Mouse (Mus musculus) intestine, postnatal 0 days (tissue): ENCODE measurements at regions not wholly inside any gene's neighbourhood (a gene's known extent, or its start where the extent isn't known, plus 50 kb on each side); places are given as distances from the start of the nearest gene placed in this dataset.

Experiments used
- ATAC-seq: fragments of 200-750 bp; cut with Nextera tagmentation; 2 replicates; pipeline ENCODE4 v1.8.0; 2017; ENCODE audit warnings: mild to moderate bottlenecking, moderate TSS enrichment, moderate library complexity
- H3K27ac ChIP-seq: fragments of 300-500 bp; sonication (generic); 2 replicates; pipeline ENCODE4 v1.5.1; 2014; ENCODE audit warnings: mild to moderate bottlenecking, low read depth, low read length, moderate library complexity
- H3K27me3 ChIP-seq: fragments of 300-500 bp; sonication (generic); replicated peaks from 2 replicates; pipeline ENCODE4 v1.6.1; 2014; ENCODE audit warnings: low read length, mixed read lengths; ENCODE audit not compliant: control insufficient read depth, insufficient read depth
- H3K36me3 ChIP-seq: fragments of 300-500 bp; sonication (generic); 2 replicates; pipeline ENCODE4 v1.6.1; 2014; ENCODE audit warnings: mild to moderate bottlenecking, moderate library complexity; ENCODE audit not compliant: control insufficient read depth, insufficient read depth
- H3K4me1 ChIP-seq: fragments of 300-500 bp; sonication (generic); replicated peaks from 2 replicates; pipeline ENCODE4 v1.6.1; 2014; ENCODE audit warnings: antibody characterized with exemption, low read length, mixed read lengths; ENCODE audit not compliant: control insufficient read depth, insufficient read depth
- H3K4me2 ChIP-seq: fragments of 300-500 bp; sonication (generic); replicated peaks from 2 replicates; pipeline ENCODE4 v1.6.1; 2014; ENCODE audit warnings: low read depth, mild to moderate bottlenecking, moderate library complexity
- H3K4me3 ChIP-seq: fragments of 300-500 bp; sonication (generic); 2 replicates; pipeline ENCODE4 v1.5.1; 2014; ENCODE audit warnings: low read depth, low read length
- H3K9ac ChIP-seq: fragments of 300-500 bp; sonication (generic); 2 replicates; pipeline ENCODE4 v1.6.1; 2014; ENCODE audit warnings: mild to moderate bottlenecking, low read depth, low read length
- H3K9me3 ChIP-seq: fragments of 300-500 bp; sonication (generic); 2 replicates; pipeline ENCODE4 v1.6.1; 2016; ENCODE audit warnings: mixed run types; ENCODE audit not compliant: control insufficient read depth
- CTCF ChIP-seq: sonication (generic); IDR thresholded peaks from 2 replicates; pipeline ENCODE4 v1.5.1; 2016; ENCODE audit warnings: low read depth, mild to moderate bottlenecking, control low read depth, antibody characterized with exemption, moderate library complexity
- WGBS: fragments of 180-500 bp; shearing (Covaris S2); extraction: QIAGEN DNeasy Blood & Tissue Kit; methylation state at CpG from one replicate; pipeline ENCODE4 v1.1.7; 2014; 5-methylcytosine and 5-hydroxymethylcytosine counted together

DNA sequence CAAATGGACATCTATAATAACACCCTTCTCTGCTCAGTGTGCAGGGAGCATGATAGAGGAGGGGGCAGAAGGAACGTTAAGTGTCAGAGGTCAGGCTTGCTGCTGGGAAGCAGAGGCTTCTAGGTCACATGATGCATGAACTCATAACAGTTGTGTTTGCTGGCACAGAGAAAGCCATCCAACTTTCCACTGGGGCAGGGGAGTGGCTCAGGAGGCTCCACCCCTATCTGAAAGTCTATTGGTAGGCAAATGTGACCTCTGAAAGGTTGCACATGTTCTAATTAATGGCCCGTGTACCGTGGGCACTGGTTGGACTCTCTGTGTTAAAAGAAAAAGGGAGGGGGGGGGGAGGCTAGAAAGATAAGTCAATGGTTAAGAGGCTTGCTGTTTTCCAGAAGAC, 224.6 kb downstream of the Slc16a7 start:
- no peak overlapping the region for H3K27ac ChIP-seq
- H3K9me3 ChIP-seq = no peaks in the 10 kb centered on the region
- H3K9ac ChIP-seq = no peak overlapping the region
- H3K36me3 ChIP-seq = no peaks in the 10 kb centered on the region
- no peak overlapping the region for H3K4me3 ChIP-seq
- ATAC-seq = no peak
- no peak for TF ChIP-seq CTCF
- H3K4me2 ChIP-seq = no peak overlapping the region
- H3K27me3 ChIP-seq = no peaks in the 10 kb centered on the region
- WGBS = 67% methylated on average over 3 of the region's 3 CpGs
- no peaks in the 10 kb centered on the region for H3K4me1 ChIP-seq

DNA sequence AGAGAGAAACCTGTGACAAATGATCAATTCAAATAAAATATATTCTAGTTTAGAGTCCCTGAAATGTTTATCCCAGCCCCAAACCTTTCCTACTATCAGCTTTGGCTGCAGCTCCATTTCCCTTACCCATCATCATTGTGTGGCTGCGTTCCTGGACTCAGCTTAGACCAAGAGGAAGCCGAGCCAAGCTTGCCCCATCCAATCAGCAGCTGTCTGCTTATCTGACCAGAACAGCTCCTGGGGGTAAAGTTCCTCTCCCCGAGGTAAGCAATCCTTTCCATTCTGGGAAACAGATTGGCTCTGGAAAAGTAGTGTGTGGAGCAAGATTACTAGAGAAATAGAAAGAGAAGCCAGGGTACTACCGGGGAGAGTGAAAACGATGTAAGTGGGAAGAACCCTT, 228.2 kb downstream of the Slc16a7 start:
- TF ChIP-seq CTCF = no peak
- ATAC-seq = peak; percentile 89
- Histone ChIP-seq H3K4me2 (no peak overlapping the region), H3K4me1 (no peaks in the 10 kb centered on the region), H3K36me3 (no peaks in the 10 kb centered on the region), H3K9ac (no peak overlapping the region), H3K4me3 (no peak overlapping the region), H3K27me3 (no peaks in the 10 kb centered on the region), H3K27ac (no peak overlapping the region), H3K9me3 (no peaks in the 10 kb centered on the region)
- WGBS = 23% methylated on average over 5 of the region's 5 CpGs

DNA sequence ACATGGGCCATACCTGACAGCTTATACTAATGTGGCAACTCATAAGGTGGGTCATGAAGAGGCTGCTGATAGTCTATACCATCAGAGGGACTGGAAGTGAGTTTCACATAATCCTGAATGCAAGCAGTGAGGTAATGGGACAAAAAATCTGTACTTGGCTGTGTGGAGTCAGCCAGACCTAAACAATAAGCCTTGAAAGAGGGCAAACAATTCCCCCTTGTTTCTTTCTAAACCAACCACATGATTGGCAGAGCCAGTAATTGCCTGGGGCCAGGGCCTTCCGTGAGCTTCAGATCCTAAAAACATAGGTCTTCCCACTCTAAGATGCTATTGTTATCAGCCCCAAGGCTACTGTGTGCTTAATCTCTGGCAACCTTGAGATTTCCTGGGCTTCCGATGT, 240.5 kb downstream of the Slc16a7 start:
- Histone ChIP-seq H3K4me1 (no peaks in the 10 kb centered on the region; the same call in 1 of the 2 replicates), H3K9ac (no peak overlapping the region), H3K27me3 (no peaks in the 10 kb centered on the region), H3K27ac (no peak overlapping the region), H3K9me3 (no peaks in the 10 kb centered on the region), H3K36me3 (no peaks in the 10 kb centered on the region), H3K4me2 (no peak overlapping the region), H3K4me3 (no peak overlapping the region)
- no peak for TF ChIP-seq CTCF
- 74% methylated on average over 2 of the region's 2 CpGs for WGBS
- no peak for ATAC-seq

DNA sequence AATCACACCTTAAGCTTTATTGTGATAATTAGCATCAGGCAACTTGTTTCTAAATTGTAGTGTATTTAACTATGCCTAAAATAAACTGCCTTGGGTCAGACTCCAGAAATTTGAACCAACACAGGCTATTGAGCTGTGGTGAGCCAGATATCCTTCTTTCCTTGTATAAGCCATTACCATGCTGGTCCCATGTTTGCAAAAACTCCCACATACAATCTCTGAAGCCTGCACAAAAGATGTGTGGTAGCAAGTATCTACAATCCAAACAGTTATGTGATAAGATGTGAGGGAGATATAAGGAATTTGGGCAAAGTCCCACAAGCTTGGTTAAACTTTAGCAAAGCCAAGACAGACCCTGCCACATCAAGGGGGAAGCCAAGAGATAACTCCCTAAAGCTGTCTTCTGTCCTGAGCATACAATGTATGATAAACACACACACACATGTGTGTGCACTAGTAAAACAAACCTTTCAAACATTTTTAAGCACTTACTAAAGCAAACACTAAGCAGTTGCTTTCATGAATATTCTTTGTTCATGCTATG, 242.0 kb downstream of the Slc16a7 start:
- no peak for TF ChIP-seq CTCF
- Histone ChIP-seq H3K4me3 (no peak overlapping the region), H3K4me1 (no peaks in the 10 kb centered on the region; the same call in 1 of the 2 replicates)

DNA sequence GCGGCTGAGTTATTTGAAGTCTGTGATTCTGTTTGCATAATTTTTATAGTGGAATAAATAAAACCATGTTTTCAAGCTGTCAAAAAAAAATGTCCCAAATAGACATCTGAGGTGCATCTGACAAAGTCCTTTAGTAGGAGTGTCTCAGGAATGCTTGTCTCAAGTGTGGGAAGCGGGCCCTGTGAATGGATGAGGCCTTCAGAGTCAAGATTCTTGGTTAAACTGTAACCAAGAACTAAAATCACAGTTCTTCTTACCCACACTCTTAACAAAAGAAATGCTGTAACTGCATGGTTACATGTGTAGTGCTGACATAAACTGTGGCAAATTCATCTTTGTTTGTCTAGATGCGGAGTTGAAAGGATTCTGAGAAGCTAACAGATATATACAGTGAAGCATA, 242.9 kb downstream of the Slc16a7 start:
- 64% methylated on average over 3 of the region's 3 CpGs for WGBS
- no peak for TF ChIP-seq CTCF
- H3K36me3 ChIP-seq = no peaks in the 10 kb centered on the region
- no peak overlapping the region for H3K4me2 ChIP-seq
- H3K9me3 ChIP-seq = no peaks in the 10 kb centered on the region
- no peak overlapping the region for H3K4me3 ChIP-seq
- H3K4me1 ChIP-seq = no peaks in the 10 kb centered on the region; the same call in 1 of the 2 replicates
- no peak overlapping the region for H3K9ac ChIP-seq
- no peaks in the 10 kb centered on the region for H3K27me3 ChIP-seq
- ATAC-seq = no peak
- no peak overlapping the region for H3K27ac ChIP-seq

More for the DNA sequence above, 242.0 kb downstream of the Slc16a7 start:
- no peak for ATAC-seq
- no peak overlapping the region for H3K9ac ChIP-seq
- no peaks in the 10 kb centered on the region for H3K9me3 ChIP-seq
- no peaks in the 10 kb centered on the region for H3K27me3 ChIP-seq
- no peak overlapping the region for H3K4me2 ChIP-seq
- no peaks in the 10 kb centered on the region for H3K36me3 ChIP-seq
- H3K27ac ChIP-seq = no peak overlapping the region

DNA sequence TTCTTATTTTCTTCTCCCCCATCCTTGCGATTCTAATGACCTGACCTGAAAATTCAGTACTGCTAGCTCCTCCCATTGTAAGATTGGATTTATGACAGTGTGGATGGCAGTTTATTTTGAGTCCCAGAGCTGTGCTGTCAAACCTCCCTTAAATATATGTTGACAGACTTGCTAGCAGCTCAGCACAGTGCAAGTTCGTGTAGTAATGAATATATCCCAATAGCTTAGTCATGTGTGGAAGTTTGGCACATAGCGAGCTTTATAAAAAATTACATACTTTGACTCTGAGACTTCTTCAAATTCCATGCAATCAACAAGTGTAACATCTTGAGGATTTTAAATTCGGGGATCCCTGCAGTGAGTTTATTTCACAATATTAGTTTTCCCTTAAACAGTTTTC, 243.5 kb downstream of the Slc16a7 start:
- Histone ChIP-seq H3K36me3 (no peaks in the 10 kb centered on the region), H3K4me3 (no peak overlapping the region), H3K27me3 (no peaks in the 10 kb centered on the region), H3K9ac (no peak overlapping the region), H3K4me1 (no peaks in the 10 kb centered on the region; the same call in 1 of the 2 replicates), H3K4me2 (no peak overlapping the region), H3K9me3 (no peaks in the 10 kb centered on the region), H3K27ac (no peak overlapping the region)
- TF ChIP-seq CTCF = no peak
- ATAC-seq = no peak
- 67% methylated on average over 4 of the region's 4 CpGs for WGBS

DNA sequence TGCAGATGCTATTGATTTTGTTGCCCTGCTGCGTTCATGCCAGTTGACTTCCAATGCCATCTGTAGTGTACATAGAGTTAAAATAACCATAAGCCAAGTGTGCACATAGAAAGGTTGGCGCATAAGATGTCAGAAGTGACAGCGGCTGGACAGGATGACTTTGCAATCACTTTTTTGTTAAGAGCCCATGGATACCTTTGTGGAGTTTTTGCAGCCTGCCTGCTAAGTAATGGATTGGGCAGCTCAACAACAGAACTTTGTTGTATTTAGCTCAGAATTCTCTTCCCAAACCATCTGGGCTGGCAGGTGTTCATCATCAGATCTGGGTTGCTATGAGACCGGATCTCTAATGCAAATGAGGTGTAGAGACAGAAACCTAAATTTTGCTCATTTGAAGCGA, 267.5 kb downstream of the Slc16a7 start:
- Histone ChIP-seq H3K27ac (no peak overlapping the region), H3K9ac (no peak overlapping the region), H3K4me3 (no peak overlapping the region), H3K36me3 (no peaks in the 10 kb centered on the region), H3K4me2 (no peak overlapping the region), H3K9me3 (no peaks in the 10 kb centered on the region), H3K27me3 (no peaks in the 10 kb centered on the region), H3K4me1 (no peaks in the 10 kb centered on the region)
- TF ChIP-seq CTCF = no peak
- no peak for ATAC-seq
- 94% methylated on average over 5 of the region's 5 CpGs for WGBS
